Mouse (Mus musculus) ZHBTc4 (cell line): Measurements from ENCODE around the gene Gm21900.
A peak's percentile ranks its signal among the peaks of the same experiment; 100 is the strongest.
"Not testable (repeated sequence)": the region's sequence is repeated elsewhere in the genome, so short reads cannot be mapped to it uniquely, and the experiment has no call there.

ENCODE experiments used
- DNase-seq: peaks from one replicate; pipeline ENCODE4 v3.0.0-alpha.2; 2011; ENCODE audit warnings: low read depth, low spot score

Gene Gm21900

GRCm38 (mm10) chrY:10616061-10616460 lies at the start of gene Gm21900:
TSS of gene Gm21900 (plus strand) at chrY:10616361.
- not testable (repeated sequence) for DNase-seq

- DNase-seq = peak; percentile 0
These were observed 27.4 kb downstream of the Gm21900 start for GRCm38 (mm10) chrY:10643516-10643915.
